Mouse (Mus musculus) bone marrow, adult 2 months (tissue): ENCODE measurements at regions not wholly inside any gene's neighbourhood (a gene's known extent, or its start where the extent isn't known, plus 50 kb on each side); places are given as distances from the start of the nearest gene placed in this dataset.

ENCODE experiments used
- CTCF ChIP-seq: fragments of 200-500 bp; IDR thresholded peaks from 2 replicates; pipeline ENCODE4 v1.5.1; 2011; ENCODE audit warnings: low read length, control low read depth; ENCODE audit not compliant: control insufficient read depth, insufficient read depth
- POLR2A ChIP-seq: fragments of 200-500 bp; IDR thresholded peaks from 2 replicates; pipeline ENCODE4 v1.6.1; 2011; ENCODE audit warnings: low read depth, mild to moderate bottlenecking, control low read depth, low read length, borderline replicate concordance; ENCODE audit not compliant: control insufficient read depth

DNA sequence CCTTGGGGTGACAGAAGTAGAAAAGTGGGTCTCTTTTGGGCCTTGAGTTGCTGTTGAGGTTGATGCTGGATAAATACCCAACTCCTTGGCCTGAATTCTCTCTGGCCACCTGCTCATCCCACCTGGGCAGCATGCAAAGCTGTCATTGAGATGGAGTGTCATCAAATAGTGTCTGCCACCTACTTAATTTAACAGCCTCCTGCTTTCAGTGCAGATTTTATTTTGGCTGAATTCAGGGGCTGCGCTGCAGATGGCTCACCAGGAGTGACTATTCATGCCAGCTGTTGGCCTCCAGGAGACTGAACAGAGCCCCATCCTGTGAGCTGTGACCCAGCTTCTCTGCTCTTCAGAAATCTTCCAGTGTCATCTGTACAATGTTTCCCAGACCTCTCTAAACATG is 206.7 kb upstream of the Eci2 start:
- TF ChIP-seq POLR2A (no peak), CTCF (no peak)
